Mouse (Mus musculus) heart, embryonic 11.5 days (tissue): ENCODE data around the gene BC053393. TPM values are rescaled to one million over a fixed set of nuclear protein-coding genes. Genes with fewer than 3 reads are reported as not detected.

Source experiments
- ATAC-seq: fragments of 200-750 bp; cut with Nextera tagmentation; replicated peaks from 2 replicates; pipeline ENCODE4 v1.8.0; 2017; ENCODE audit warnings: moderate library complexity; ENCODE audit not compliant: insufficient number of reproducible peaks, low FRiP score, low TSS enrichment
- H3K27ac ChIP-seq: fragments of 300-500 bp; sonication (generic); 2 replicates; pipeline ENCODE4 v1.5.1; 2014; ENCODE audit warnings: mild to moderate bottlenecking, low read depth, low read length
- H3K27me3 ChIP-seq: fragments of 300-500 bp; sonication (generic); 2 replicates; pipeline ENCODE4 v1.6.1; 2014; ENCODE audit warnings: mild to moderate bottlenecking, low read length, mixed read lengths; ENCODE audit not compliant: control insufficient read depth, insufficient read depth
- H3K36me3 ChIP-seq: fragments of 300-500 bp; sonication (generic); 2 replicates; pipeline ENCODE4 v1.6.1; 2014; ENCODE audit warnings: mild to moderate bottlenecking, low read length, moderate library complexity, mixed read lengths; ENCODE audit not compliant: control insufficient read depth, insufficient read depth
- H3K4me1 ChIP-seq: fragments of 300-500 bp; sonication (generic); 2 replicates; pipeline ENCODE4 v1.6.1; 2014; ENCODE audit warnings: low read length; ENCODE audit not compliant: control insufficient read depth, insufficient read depth
- H3K4me2 ChIP-seq: fragments of 300-500 bp; sonication (generic); 2 replicates; pipeline ENCODE4 v1.6.1; 2014; ENCODE audit warnings: mild to moderate bottlenecking, moderate library complexity
- H3K4me3 ChIP-seq: fragments of 300-500 bp; sonication (generic); 2 replicates; pipeline ENCODE4 v1.5.1; 2014; ENCODE audit warnings: low read depth, low read length
- H3K9ac ChIP-seq: fragments of 300-500 bp; sonication (generic); 2 replicates; pipeline ENCODE4 v1.6.1; 2014; ENCODE audit warnings: mild to moderate bottlenecking, low read depth, low read length, moderate library complexity
- H3K9me3 ChIP-seq: fragments of 300-500 bp; sonication (generic); replicated peaks from 2 replicates; pipeline ENCODE4 v1.6.1; 2016; ENCODE audit warnings: low read length; ENCODE audit not compliant: control insufficient read depth
- WGBS: fragments of 180-500 bp; shearing (Covaris S2); extraction: QIAGEN DNeasy Blood & Tissue Kit; methylation state at CpG from one replicate; pipeline ENCODE4 v1.1.7; 2014; ENCODE audit not compliant: insufficient replicate concordance; 5-methylcytosine and 5-hydroxymethylcytosine counted together
- polyA plus RNA-seq: library from polyadenylated mRNA; unstranded; fragments of >200 nt; fragmentation: Nextera tagmentation; extraction: Ambion mirVana; gene quantifications from 2 replicates; pipeline ENCODE4 v1.2.1, GENCODE M21; 2014

BC053393 gene
- polyA plus RNA-seq = 0.23 and 0.56 TPM in 2 replicates

- H3K4me2 ChIP-seq = no peak within 1 kb of the TSS
- H3K9ac ChIP-seq = no peak within 1 kb of the TSS
- no peaks in the 10 kb centered on the region for H3K4me1 ChIP-seq
- no peak within 1 kb of the TSS for H3K27ac ChIP-seq
- no peaks in the 10 kb centered on the region for H3K9me3 ChIP-seq
- WGBS = 7% methylated on average over 1 of the region's 1 CpGs
- no peaks in the 10 kb centered on the region for H3K27me3 ChIP-seq
- no peak within 1 kb of the TSS for H3K4me3 ChIP-seq
- H3K36me3 ChIP-seq = no peaks in the 10 kb centered on the region
- ATAC-seq = no peak
Observed at GRCm38 (mm10) chr11:46571327-46571726, at the start of gene BC053393. TSS of gene BC053393 (plus strand) at chr11:46571536.

- H3K27ac ChIP-seq = no peak overlapping the region
- H3K9me3 ChIP-seq = no peaks in the 10 kb centered on the region
- no peak overlapping the region for H3K4me3 ChIP-seq
- no peak overlapping the region for H3K4me2 ChIP-seq
- H3K27me3 ChIP-seq = no peaks in the 10 kb centered on the region
- WGBS = 68% methylated on average over 3 of the region's 3 CpGs
- no peaks in the 10 kb centered on the region for H3K36me3 ChIP-seq
- no peak for ATAC-seq
- no peak overlapping the region for H3K9ac ChIP-seq
- no peaks in the 10 kb centered on the region for H3K4me1 ChIP-seq
Observed at GRCm38 (mm10) chr11:46522719-46523118, 48.6 kb upstream of the BC053393 start.

GRCm38 (mm10) chr11:46523912-46524311 is 47.4 kb upstream of the BC053393 start, which contains the start of gene Gm12169:
TSS of gene Gm12169 (plus strand) at chr11:46524212.
- ATAC-seq = no peak
- Histone ChIP-seq H3K4me1 (no peaks in the 10 kb centered on the region), H3K27ac (no peak within 1 kb of the TSS), H3K4me2 (no peak within 1 kb of the TSS), H3K27me3 (no peaks in the 10 kb centered on the region), H3K9ac (no peak within 1 kb of the TSS), H3K9me3 (no peaks in the 10 kb centered on the region), H3K4me3 (no peak within 1 kb of the TSS), H3K36me3 (no peaks in the 10 kb centered on the region)
- WGBS = 69% methylated on average over 2 of the region's 2 CpGs

- Histone ChIP-seq H3K4me3 (no peak overlapping the region), H3K9me3 (no peaks in the 10 kb centered on the region), H3K27me3 (no peaks in the 10 kb centered on the region), H3K36me3 (no peaks in the 10 kb centered on the region), H3K4me2 (no peak overlapping the region), H3K9ac (no peak overlapping the region), H3K27ac (no peak overlapping the region), H3K4me1 (no peaks in the 10 kb centered on the region)
- 82% methylated on average over 4 of the region's 4 CpGs for whole genome bisulfite sequencing
- ATAC-seq = no peak
Observed at GRCm38 (mm10) chr11:46530149-46530548, 41.2 kb upstream of the BC053393 start.

GRCm38 (mm10) chr11:46536978-46537377 is 34.4 kb upstream of the BC053393 start:
- Histone ChIP-seq H3K36me3 (no peaks in the 10 kb centered on the region), H3K9me3 (no peaks in the 10 kb centered on the region), H3K27ac (no peak overlapping the region), H3K4me2 (no peak overlapping the region), H3K9ac (no peak overlapping the region), H3K4me1 (no peaks in the 10 kb centered on the region), H3K4me3 (no peak overlapping the region), H3K27me3 (no peaks in the 10 kb centered on the region)
- 75% methylated on average over 4 of the region's 4 CpGs for WGBS
- no peak for ATAC-seq

GRCm38 (mm10) chr11:46543530-46543929 is 27.8 kb upstream of the BC053393 start:
- no peak overlapping the region for H3K4me2 ChIP-seq
- ATAC-seq = no peak
- WGBS = 61% methylated on average over 2 of the region's 2 CpGs

GRCm38 (mm10) chr11:46549721-46550120 is 21.6 kb upstream of the BC053393 start:
- no peak overlapping the region for H3K27ac ChIP-seq
- ATAC-seq = no peak

More at GRCm38 (mm10) chr11:46543530-46543929, 27.8 kb upstream of the BC053393 start:
- Histone ChIP-seq H3K4me3 (no peak overlapping the region), H3K9ac (no peak overlapping the region), H3K36me3 (no peaks in the 10 kb centered on the region), H3K9me3 (no peaks in the 10 kb centered on the region), H3K27me3 (no peaks in the 10 kb centered on the region), H3K4me1 (no peaks in the 10 kb centered on the region), H3K27ac (no peak overlapping the region)

GRCm38 (mm10) chr11:46552741-46553140 is 18.6 kb upstream of the BC053393 start:
- no peak overlapping the region for H3K4me2 ChIP-seq
- H3K9me3 ChIP-seq = no peaks in the 10 kb centered on the region
- H3K27ac ChIP-seq = no peak overlapping the region
- H3K36me3 ChIP-seq = no peaks in the 10 kb centered on the region
- H3K4me3 ChIP-seq = no peak overlapping the region
- no peak overlapping the region for H3K9ac ChIP-seq
- H3K4me1 ChIP-seq = no peaks in the 10 kb centered on the region
- H3K27me3 ChIP-seq = no peaks in the 10 kb centered on the region
- ATAC-seq = no peak
- 72% methylated on average over 3 of the region's 3 CpGs for WGBS

More at GRCm38 (mm10) chr11:46549721-46550120, 21.6 kb upstream of the BC053393 start:
- Histone ChIP-seq H3K4me3 (no peak overlapping the region), H3K36me3 (no peaks in the 10 kb centered on the region), H3K4me2 (no peak overlapping the region), H3K4me1 (no peaks in the 10 kb centered on the region), H3K9ac (no peak overlapping the region), H3K27me3 (no peaks in the 10 kb centered on the region), H3K9me3 (no peaks in the 10 kb centered on the region)
- WGBS = 81% methylated on average over 4 of the region's 4 CpGs

GRCm38 (mm10) chr11:46561096-46561495 is 10.2 kb upstream of the BC053393 start:
- no peak overlapping the region for H3K27ac ChIP-seq
- no peaks in the 10 kb centered on the region for H3K27me3 ChIP-seq
- H3K36me3 ChIP-seq = no peaks in the 10 kb centered on the region
- 79% methylated on average over 4 of the region's 4 CpGs for WGBS
- H3K9ac ChIP-seq = no peak overlapping the region
- no peak overlapping the region for H3K4me2 ChIP-seq
- H3K4me3 ChIP-seq = no peak overlapping the region
- no peaks in the 10 kb centered on the region for H3K9me3 ChIP-seq
- no peaks in the 10 kb centered on the region for H3K4me1 ChIP-seq
- ATAC-seq = no peak
